Mouse (Mus musculus) testis, adult 2 months (tissue): Measurements from ENCODE around the gene Olfr319.

Experiments
- CTCF ChIP-seq: fragments of 200-500 bp; IDR thresholded peaks from 2 replicates; pipeline ENCODE4 v1.5.1; 2012; ENCODE audit warnings: low read depth, mild to moderate bottlenecking, inconsistent platforms, low read length, moderate library complexity; ENCODE audit not compliant: control insufficient read depth, insufficient read depth, insufficient replicate concordance
- POLR2A ChIP-seq: fragments of 200-500 bp; IDR thresholded peaks from 2 replicates; pipeline ENCODE4 v1.6.1; 2012; ENCODE audit warnings: low read depth, mild to moderate bottlenecking, inconsistent platforms, low read length, moderate library complexity; ENCODE audit not compliant: control insufficient read depth

GRCm38 (mm10) chr11:58698862-58699261 is at the start of gene Olfr319:
- no peak for TF ChIP-seq POLR2A
- no peak for TF ChIP-seq CTCF
